Comparison of ENCODE assay signal across 8 mouse cellular contexts in the genomic region with DNA sequence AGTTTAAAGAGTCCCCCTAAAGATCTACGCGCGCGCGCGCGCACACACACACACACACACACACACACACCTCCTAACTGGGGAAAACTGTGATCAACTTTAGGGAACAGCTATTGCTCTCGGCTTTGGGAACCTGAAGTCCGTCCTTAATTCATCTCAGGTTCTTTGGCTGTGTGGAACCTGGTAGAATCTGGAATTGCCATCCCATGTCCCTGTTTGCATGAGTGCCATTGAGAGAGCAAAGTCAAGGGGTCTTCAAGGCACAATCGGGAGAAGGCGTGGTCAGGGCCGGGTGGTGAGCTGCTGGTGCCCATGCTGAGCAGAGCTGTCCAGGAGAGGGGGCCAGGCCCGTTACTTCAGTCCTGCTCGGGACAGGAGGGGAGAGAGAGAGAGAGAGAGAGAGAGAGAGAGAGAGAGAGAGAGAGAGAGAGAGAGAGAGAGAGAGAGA. TPM values are rescaled to one million over a fixed set of nuclear protein-coding genes. Genes with fewer than 3 reads are reported as not detected.
A peak's percentile ranks its signal among the peaks of the same experiment; 100 is the strongest.
DNase-seq lines count a peak whose midpoint lies in the region; ATAC-seq and TF ChIP-seq lines count a peak whose summit lies in the region.

No protein-coding gene starts in this region.

- peak; percentile 91 for ATAC-seq in kidney, embryonic 14.5 days (ENCODE audit: low FRiP score, low TSS enrichment)
- ATAC-seq in forebrain, embryonic 14.5 days: peak; percentile 82
- ATAC-seq in kidney, embryonic 15.5 days (replicated peaks; ENCODE audit: low FRiP score): peak; percentile 89

- peaks cover 7% of the 10 kb centered on the region; the same call in 1 of the 2 replicates for H3K36me3 ChIP-seq in kidney, embryonic 14.5 days (ENCODE audit: control insufficient read depth, insufficient read depth, low read length)
- H3K36me3 ChIP-seq in forebrain, embryonic 14.5 days (ENCODE audit: control insufficient read depth, insufficient read depth, low read length): peaks cover 5% of the 10 kb centered on the region
- peaks cover 11% of the 10 kb centered on the region for H3K36me3 ChIP-seq in kidney, embryonic 15.5 days
- no peaks in the 10 kb centered on the region for H3K36me3 ChIP-seq in thymus, adult 2 months (ENCODE audit: control insufficient read depth, insufficient read depth, low read length)

- peak overlapping the region; percentile 60 for H3K4me2 ChIP-seq in kidney, embryonic 14.5 days (replicated peaks; ENCODE audit: low read depth, low read length)
- peak overlapping the region; percentile 64 for H3K4me2 ChIP-seq in forebrain, embryonic 14.5 days (ENCODE audit: low read length)
- peak overlapping the region; percentile 82 for H3K4me2 ChIP-seq in kidney, embryonic 15.5 days

- no peak for TF ChIP-seq CTCF in thymus, adult 2 months (IDR thresholded peaks at IDR 0.05; ENCODE audit: borderline replicate concordance, control insufficient read depth, extremely low read depth, insufficient read depth, low read length, poor library complexity)

- peaks cover 20% of the 10 kb centered on the region for H3K4me1 ChIP-seq in kidney, embryonic 14.5 days (ENCODE audit: control insufficient read depth, insufficient read depth, low read length)
- peaks cover 15% of the 10 kb centered on the region for H3K4me1 ChIP-seq in forebrain, embryonic 14.5 days (ENCODE audit: control insufficient read depth, insufficient read depth, low read length)
- H3K4me1 ChIP-seq in kidney, embryonic 15.5 days: peaks cover 29% of the 10 kb centered on the region
- H3K4me1 ChIP-seq in thymus, adult 2 months (replicated peaks; ENCODE audit: control insufficient read depth, insufficient read depth, low read length): peaks cover 24% of the 10 kb centered on the region

- 2% methylated on average over 14 of the region's 14 CpGs for WGBS in kidney, embryonic 14.5 days
- WGBS in forebrain, embryonic 14.5 days: 1% methylated on average over 13 of the region's 14 CpGs
- under 1% methylated on average over 14 of the region's 14 CpGs for WGBS in kidney, embryonic 15.5 days
- 0% methylated on average over 14 of the region's 14 CpGs for WGBS in thymus, adult 2 months

- H3K27ac ChIP-seq in kidney, embryonic 14.5 days (ENCODE audit: low read depth, low read length): peak overlapping the region; percentile 47; the same call in 1 of the 2 replicates
- no peak overlapping the region for H3K27ac ChIP-seq in forebrain, embryonic 14.5 days (ENCODE audit: low read depth, low read length)
- peak overlapping the region; percentile 75 for H3K27ac ChIP-seq in kidney, embryonic 15.5 days
- no peak overlapping the region for H3K27ac ChIP-seq in thymus, adult 2 months (ENCODE audit: control insufficient read depth, insufficient read depth, low read length)

- peak overlapping the region; percentile 40 for H3K9ac ChIP-seq in kidney, embryonic 14.5 days (ENCODE audit: low read depth, low read length)
- peak overlapping the region; percentile 48 for H3K9ac ChIP-seq in forebrain, embryonic 14.5 days (ENCODE audit: low read length)
- peak overlapping the region; percentile 38; the same call in 1 of the 2 replicates for H3K9ac ChIP-seq in kidney, embryonic 15.5 days

- no peaks in the 10 kb centered on the region for H3K9me3 ChIP-seq in kidney, embryonic 14.5 days (ENCODE audit: control insufficient read depth, low read length)
- H3K9me3 ChIP-seq in forebrain, embryonic 14.5 days (replicated peaks; ENCODE audit: control insufficient read depth, low read length): no peaks in the 10 kb centered on the region
- H3K9me3 ChIP-seq in kidney, embryonic 15.5 days (replicated peaks): no peaks in the 10 kb centered on the region

- no peak for DNase-seq in kidney, adult 9 months
- DNase-seq in adipocyte (ENCODE audit: low spot score): peak; percentile 29
- peak; percentile 73 for DNase-seq in forebrain, embryonic 14.5 days (ENCODE audit: low spot score)
- peak; percentile 82 for DNase-seq in mesoderm, embryonic 11.5 days (ENCODE audit: low read depth, low spot score)
- peak; percentile 26 for DNase-seq in thymus, adult 2 months
- DNase-seq in spleen, postnatal 4 days (ENCODE audit: low spot score in 2 of 2): no peak

- peak overlapping the region; percentile 78 for H3K4me3 ChIP-seq in kidney, embryonic 14.5 days (ENCODE audit: low read length)
- H3K4me3 ChIP-seq in forebrain, embryonic 14.5 days (ENCODE audit: low read depth, low read length): peak overlapping the region; percentile 76
- H3K4me3 ChIP-seq in kidney, embryonic 15.5 days (replicated peaks): peak overlapping the region; percentile 78
- H3K4me3 ChIP-seq in thymus, adult 2 months (ENCODE audit: control insufficient read depth, insufficient read depth, low read length): peak overlapping the region; percentile 47

- TF ChIP-seq POLR2A in thymus, adult 2 months (IDR thresholded peaks at IDR 0.05; ENCODE audit: control insufficient read depth, extremely low read depth, insufficient read depth, low read length, poor library complexity): no peak

- H3K27me3 ChIP-seq in kidney, embryonic 14.5 days (ENCODE audit: control insufficient read depth, insufficient read depth, low read length): no peaks in the 10 kb centered on the region
- H3K27me3 ChIP-seq in forebrain, embryonic 14.5 days (replicated peaks; ENCODE audit: control insufficient read depth, insufficient read depth, low read length): no peaks in the 10 kb centered on the region
- H3K27me3 ChIP-seq in kidney, embryonic 15.5 days: no peaks in the 10 kb centered on the region
- no peaks in the 10 kb centered on the region for H3K27me3 ChIP-seq in thymus, adult 2 months (ENCODE audit: control insufficient read depth, insufficient read depth, low read length)

RNA-seq across cellular contexts. Expression of a gene that starts 0.3 kb away (rescaled TPM):
- polyA plus RNA-seq in kidney, embryonic 14.5 days (2014; fragmentation: Nextera tagmentation; extraction: Ambion mirVana): 24.0 and 36.1 TPM in 2 replicates
- polyA plus RNA-seq in forebrain, embryonic 14.5 days (2014; fragmentation: Nextera tagmentation; extraction: Ambion mirVana): 14.4 and 17.1 TPM in 2 replicates
- 35.2 and 37.4 TPM in 2 replicates for polyA plus RNA-seq in kidney, embryonic 15.5 days (2015; fragmentation: Nextera tagmentation; extraction: Ambion mirVana)
- polyA plus RNA-seq in thymus, adult 2 months (2012; rRNA removed): 16.8 and 19.5 TPM in 2 replicates

RNA-seq across cellular contexts. Expression of a gene that starts 11.8 kb away (rescaled TPM):
- polyA plus RNA-seq in kidney, embryonic 14.5 days (2014; fragmentation: Nextera tagmentation; extraction: Ambion mirVana): 1.4 and 1.8 TPM in 2 replicates
- polyA plus RNA-seq in forebrain, embryonic 14.5 days (2014; fragmentation: Nextera tagmentation; extraction: Ambion mirVana): 0.56 and 0.90 TPM in 2 replicates
- polyA plus RNA-seq in kidney, embryonic 15.5 days (2015; fragmentation: Nextera tagmentation; extraction: Ambion mirVana): 1.8 and 2.2 TPM in 2 replicates
- 1.4 and 2.5 TPM in 2 replicates for polyA plus RNA-seq in thymus, adult 2 months (2012; rRNA removed)

RNA-seq across cellular contexts. Expression of a gene that starts 34.6 kb away (rescaled TPM):
- 2,535 and 3,306 TPM in 2 replicates for polyA plus RNA-seq in kidney, embryonic 14.5 days (2014; fragmentation: Nextera tagmentation; extraction: Ambion mirVana)
- polyA plus RNA-seq in forebrain, embryonic 14.5 days (2014; fragmentation: Nextera tagmentation; extraction: Ambion mirVana): 1,359 and 1,743 TPM in 2 replicates
- 2,232 and 2,490 TPM in 2 replicates for polyA plus RNA-seq in kidney, embryonic 15.5 days (2015; fragmentation: Nextera tagmentation; extraction: Ambion mirVana)
- 874 and 910 TPM in 2 replicates for polyA plus RNA-seq in thymus, adult 2 months (2012; rRNA removed)

Comparison
In these comparisons a context has a peak if more than half of its experiments do, and no peak if none do; other contexts are left out.
1. H3K27ac ChIP-seq: peak in kidney, embryonic 14.5 days (single experiment) and kidney, embryonic 15.5 days (single experiment); none in forebrain, embryonic 14.5 days (single experiment) and thymus, adult 2 months (single experiment).
2. DNase-seq: peak in adipocyte (single experiment), forebrain, embryonic 14.5 days (single experiment), mesoderm, embryonic 11.5 days (single experiment) and thymus, adult 2 months (single experiment); none in kidney, adult 9 months (single experiment) and spleen, postnatal 4 days (0 of 2).
3. Peak in every context shown above with its lines, with median percentiles within 50 percentile points of each other: ATAC-seq, H3K4me2 ChIP-seq, H3K4me3 ChIP-seq and H3K9ac ChIP-seq.